Mouse (Mus musculus): ENCODE measurements around the gene Gm17657. TPM values are rescaled to one million over a fixed set of nuclear protein-coding genes. Genes with fewer than 3 reads are reported as not detected.

Gm17657 gene
- polyA plus RNA-seq, 1 experiment from 2014 or later = not detected

- no peak for ATAC-seq (ENCODE audit: insufficient read depth)
- Histone ChIP-seq H3K36me3 (replicated peaks) (peaks cover 35% of the 10 kb centered on the region), H3K4me2 (no peak overlapping the region), H3K4me1 (replicated peaks) (peaks cover 15% of the 10 kb centered on the region; the same call in 1 of the 2 replicates), H3K27me3 (no peaks in the 10 kb centered on the region), H3K27ac (replicated peaks) (no peak overlapping the region), H3K4me3 (replicated peaks) (no peak overlapping the region), H3K9ac (no peak overlapping the region), H3K9me3 (replicated peaks) (no peaks in the 10 kb centered on the region)
- 63% methylated on average over 4 of the region's 4 CpGs for WGBS (ENCODE audit: insufficient replicate concordance)
Observed at GRCm38 (mm10) chr17:29579579-29580126, 30.2 kb upstream of the Gm17657 start.

GRCm38 (mm10) chr17:29569831-29570230 is 20.4 kb upstream of the Gm17657 start:
- ATAC-seq (ENCODE audit: insufficient read depth) = no peak
- Histone ChIP-seq H3K27me3 (no peaks in the 10 kb centered on the region), H3K4me1 (replicated peaks) (0 out of 2 replicates have a peak, but pooled peaks cover 4% of the 10 kb centered on the region), H3K4me3 (replicated peaks) (no peak overlapping the region), H3K9ac (no peak overlapping the region), H3K27ac (replicated peaks) (no peak overlapping the region), H3K9me3 (replicated peaks) (no peaks in the 10 kb centered on the region), H3K4me2 (no peak overlapping the region), H3K36me3 (replicated peaks) (peaks cover 34% of the 10 kb centered on the region)
- WGBS (ENCODE audit: insufficient replicate concordance) = 78% methylated on average over 6 of the region's 6 CpGs

GRCm38 (mm10) chr17:29568435-29568834 is 19.0 kb upstream of the Gm17657 start:
- H3K27ac ChIP-seq (replicated peaks) = no peak overlapping the region
- ATAC-seq (ENCODE audit: insufficient read depth) = no peak
- H3K27me3 ChIP-seq = no peaks in the 10 kb centered on the region
- no peak overlapping the region for H3K9ac ChIP-seq
- WGBS (ENCODE audit: insufficient replicate concordance) = 80% methylated on average over 15 of the region's 15 CpGs
- no peak overlapping the region for H3K4me3 ChIP-seq (replicated peaks)
- peaks cover 32% of the 10 kb centered on the region for H3K36me3 ChIP-seq (replicated peaks)
- H3K4me2 ChIP-seq = no peak overlapping the region
- H3K4me1 ChIP-seq (replicated peaks) = 0 out of 2 replicates have a peak, but pooled peaks cover 4% of the 10 kb centered on the region
- no peaks in the 10 kb centered on the region for H3K9me3 ChIP-seq (replicated peaks)

GRCm38 (mm10) chr17:29565521-29565920 is 16.1 kb upstream of the Gm17657 start:
- WGBS (ENCODE audit: insufficient replicate concordance) = 96% methylated on average over 5 of the region's 5 CpGs

GRCm38 (mm10) chr17:29558476-29558875 is 9.0 kb upstream of the Gm17657 start:
- Histone ChIP-seq H3K4me3 (replicated peaks) (no peak overlapping the region), H3K9me3 (replicated peaks) (no peaks in the 10 kb centered on the region), H3K4me2 (no peak overlapping the region), H3K27ac (replicated peaks) (no peak overlapping the region), H3K9ac (no peak overlapping the region), H3K4me1 (replicated peaks) (peaks cover 7% of the 10 kb centered on the region), H3K27me3 (no peaks in the 10 kb centered on the region), H3K36me3 (replicated peaks) (no peaks in the 10 kb centered on the region)
- no peak for ATAC-seq (ENCODE audit: insufficient read depth)
- WGBS (ENCODE audit: insufficient replicate concordance) = 68% methylated on average over 5 of the region's 5 CpGs

More at GRCm38 (mm10) chr17:29565521-29565920, 16.1 kb upstream of the Gm17657 start:
- H3K36me3 ChIP-seq (replicated peaks) = peaks cover 9% of the 10 kb centered on the region; the same call in 1 of the 2 replicates
- no peaks in the 10 kb centered on the region for H3K27me3 ChIP-seq
- no peak overlapping the region for H3K4me2 ChIP-seq
- H3K9ac ChIP-seq = no peak overlapping the region
- H3K9me3 ChIP-seq (replicated peaks) = no peaks in the 10 kb centered on the region
- 0 out of 2 replicates have a peak, but pooled peaks cover 4% of the 10 kb centered on the region for H3K4me1 ChIP-seq (replicated peaks)
- H3K27ac ChIP-seq (replicated peaks) = no peak overlapping the region
- no peak for ATAC-seq (ENCODE audit: insufficient read depth)
- no peak overlapping the region for H3K4me3 ChIP-seq (replicated peaks)

GRCm38 (mm10) chr17:29556893-29557292 is 7.5 kb upstream of the Gm17657 start:
- ATAC-seq (ENCODE audit: insufficient read depth) = no peak
- no peak overlapping the region for H3K27ac ChIP-seq (replicated peaks)
- H3K9ac ChIP-seq = no peak overlapping the region
- peaks cover 16% of the 10 kb centered on the region for H3K4me1 ChIP-seq (replicated peaks)
- H3K27me3 ChIP-seq = no peaks in the 10 kb centered on the region
- no peak overlapping the region for H3K4me2 ChIP-seq
- no peaks in the 10 kb centered on the region for H3K9me3 ChIP-seq (replicated peaks)
- WGBS (ENCODE audit: insufficient replicate concordance) = 58% methylated on average over 7 of the region's 7 CpGs
- H3K4me3 ChIP-seq (replicated peaks) = no peak overlapping the region
- no peaks in the 10 kb centered on the region for H3K36me3 ChIP-seq (replicated peaks)

GRCm38 (mm10) chr17:29556456-29556855 is 7.0 kb upstream of the Gm17657 start:
- ATAC-seq (ENCODE audit: insufficient read depth) = no peak
- no peak overlapping the region for H3K4me2 ChIP-seq
- WGBS (ENCODE audit: insufficient replicate concordance) = 82% methylated on average over 10 of the region's 10 CpGs

GRCm38 (mm10) chr17:29554176-29554575 is 4.7 kb upstream of the Gm17657 start:
- H3K9ac ChIP-seq = no peak overlapping the region
- peak overlapping the region; percentile 26; the same call in 1 of the 2 replicates for H3K27ac ChIP-seq (replicated peaks)
- H3K27me3 ChIP-seq = no peaks in the 10 kb centered on the region
- peaks cover 42% of the 10 kb centered on the region for H3K4me1 ChIP-seq (replicated peaks)
- no peaks in the 10 kb centered on the region for H3K36me3 ChIP-seq (replicated peaks)
- H3K4me2 ChIP-seq = no peak overlapping the region
- no peaks in the 10 kb centered on the region for H3K9me3 ChIP-seq (replicated peaks)
- peak; percentile 53 for ATAC-seq (ENCODE audit: insufficient read depth)
- H3K4me3 ChIP-seq (replicated peaks) = no peak overlapping the region

More at GRCm38 (mm10) chr17:29556456-29556855, 7.0 kb upstream of the Gm17657 start:
- peaks cover 19% of the 10 kb centered on the region for H3K4me1 ChIP-seq (replicated peaks)
- no peaks in the 10 kb centered on the region for H3K36me3 ChIP-seq (replicated peaks)
- H3K4me3 ChIP-seq (replicated peaks) = no peak overlapping the region
- H3K9me3 ChIP-seq (replicated peaks) = no peaks in the 10 kb centered on the region
- no peak overlapping the region for H3K27ac ChIP-seq (replicated peaks)
- H3K27me3 ChIP-seq = no peaks in the 10 kb centered on the region
- no peak overlapping the region for H3K9ac ChIP-seq

GRCm38 (mm10) chr17:29552162-29552732 is 2.8 kb upstream of the Gm17657 start, which contains the start of gene Tmem217:
TSS of gene Tmem217 (minus strand) at chr17:29552385.
- Histone ChIP-seq H3K4me2 (peak within 1 kb of the TSS; percentile 96), H3K27ac (replicated peaks) (no peak within 1 kb of the TSS), H3K9me3 (replicated peaks) (no peaks in the 10 kb centered on the region), H3K9ac (no peak within 1 kb of the TSS), H3K4me1 (replicated peaks) (peaks cover 44% of the 10 kb centered on the region), H3K27me3 (no peaks in the 10 kb centered on the region), H3K4me3 (replicated peaks) (no peak within 1 kb of the TSS), H3K36me3 (replicated peaks) (no peaks in the 10 kb centered on the region)
- ATAC-seq (ENCODE audit: insufficient read depth) = no peak
- 75% methylated on average over 5 of the region's 5 CpGs for WGBS (ENCODE audit: insufficient replicate concordance)

- no peaks in the 10 kb centered on the region for H3K27me3 ChIP-seq
- no peaks in the 10 kb centered on the region for H3K9me3 ChIP-seq (replicated peaks)
- ATAC-seq (ENCODE audit: insufficient read depth) = no peak
- H3K36me3 ChIP-seq (replicated peaks) = no peaks in the 10 kb centered on the region
- peak overlapping the region; percentile 74; the same call in 1 of the 2 replicates for H3K4me3 ChIP-seq (replicated peaks)
- H3K9ac ChIP-seq = no peak overlapping the region
- H3K4me2 ChIP-seq = peak overlapping the region; percentile 96
- H3K27ac ChIP-seq (replicated peaks) = no peak overlapping the region
- H3K4me1 ChIP-seq (replicated peaks) = peaks cover 44% of the 10 kb centered on the region
- WGBS (ENCODE audit: insufficient replicate concordance) = 17% methylated on average over 6 of the region's 6 CpGs
Observed at GRCm38 (mm10) chr17:29551019-29551418, 1.6 kb upstream of the Gm17657 start.

- peak overlapping the region; percentile 96 for H3K4me2 ChIP-seq
- H3K27ac ChIP-seq (replicated peaks) = no peak overlapping the region
- peaks cover 40% of the 10 kb centered on the region for H3K4me1 ChIP-seq (replicated peaks)
- no peak for ATAC-seq (ENCODE audit: insufficient read depth)
- H3K36me3 ChIP-seq (replicated peaks) = no peaks in the 10 kb centered on the region
- no peak overlapping the region for H3K9ac ChIP-seq
- no peaks in the 10 kb centered on the region for H3K27me3 ChIP-seq
- peak overlapping the region; percentile 74 for H3K4me3 ChIP-seq (replicated peaks)
- H3K9me3 ChIP-seq (replicated peaks) = no peaks in the 10 kb centered on the region
- 25% methylated on average over 8 of the region's 8 CpGs for WGBS (ENCODE audit: insufficient replicate concordance)
Observed at GRCm38 (mm10) chr17:29548994-29549393, 444 bp downstream of the Gm17657 start.
